Mouse (Mus musculus): Measurements from ENCODE around the gene Hnrnpu. TPM values are rescaled to one million over a fixed set of nuclear protein-coding genes. Genes with fewer than 3 reads are reported as not detected.
"Not testable (repeated sequence)": the region's sequence is repeated elsewhere in the genome, so short reads cannot be mapped to it uniquely, and the experiment has no call there.

Gene Hnrnpu
- polyA plus RNA-seq, 1 experiment from 2014 or later = 372 TPM

DNA sequence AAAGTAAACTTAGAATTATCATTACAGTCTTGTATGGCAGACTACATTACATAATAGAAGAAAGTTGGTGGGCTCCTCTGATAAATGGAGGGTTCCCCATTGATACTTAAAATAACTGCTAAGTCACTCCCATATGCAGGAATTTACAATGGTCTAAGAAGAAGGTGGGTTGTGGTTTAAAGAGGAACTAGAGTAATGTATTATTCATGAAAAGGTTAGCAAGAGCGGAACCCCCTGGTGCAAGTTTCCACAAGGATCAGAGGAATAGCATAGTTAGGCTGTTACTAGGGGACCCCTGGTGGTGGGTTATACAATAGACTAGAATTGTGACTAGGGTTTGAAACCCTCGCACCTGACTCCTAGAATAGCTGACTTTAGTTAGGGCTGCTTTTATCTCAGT lies 23.1 kb upstream of the Hnrnpu start:
- Histone ChIP-seq H3K27me3 (no peaks in the 10 kb centered on the region), H3K9ac (replicated peaks) (no peak overlapping the region), H3K27ac (no peak overlapping the region), H3K36me3 (no peaks in the 10 kb centered on the region), H3K4me3 (replicated peaks) (no peak overlapping the region), H3K4me1 (replicated peaks) (no peaks in the 10 kb centered on the region), H3K9me3 (no peaks in the 10 kb centered on the region), H3K4me2 (replicated peaks) (no peak overlapping the region)
- 43% methylated on average over 2 of the region's 2 CpGs for WGBS
- ATAC-seq = no peak

DNA sequence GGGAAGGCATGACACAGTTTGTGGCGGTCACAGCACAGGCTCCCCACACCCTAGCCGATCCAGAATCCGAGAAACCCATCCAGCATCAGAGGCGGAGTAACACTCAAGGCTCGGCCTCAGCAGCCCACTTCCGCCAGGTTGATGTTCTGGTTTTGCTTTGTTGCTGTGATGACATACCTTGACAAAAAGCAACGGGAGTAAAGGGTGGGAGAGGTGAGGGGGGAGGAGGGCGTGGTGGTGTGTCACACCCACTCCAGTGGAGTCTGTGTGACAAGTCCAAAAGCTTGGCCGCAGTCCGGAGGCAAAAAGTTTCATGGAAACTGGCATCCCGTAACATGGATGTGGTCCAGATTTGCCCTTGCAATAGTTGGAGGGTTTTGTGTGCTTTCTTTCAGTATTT lies 22.7 kb upstream of the Hnrnpu start:
- no peak overlapping the region for H3K4me3 ChIP-seq (replicated peaks)
- no peaks in the 10 kb centered on the region for H3K36me3 ChIP-seq
- H3K27me3 ChIP-seq = no peaks in the 10 kb centered on the region
- H3K27ac ChIP-seq = no peak overlapping the region
- H3K9me3 ChIP-seq = no peaks in the 10 kb centered on the region
- H3K4me1 ChIP-seq (replicated peaks) = no peaks in the 10 kb centered on the region
- WGBS = 85% methylated on average over 11 of the region's 11 CpGs
- no peak for ATAC-seq
- H3K4me2 ChIP-seq (replicated peaks) = no peak overlapping the region
- H3K9ac ChIP-seq (replicated peaks) = no peak overlapping the region

DNA sequence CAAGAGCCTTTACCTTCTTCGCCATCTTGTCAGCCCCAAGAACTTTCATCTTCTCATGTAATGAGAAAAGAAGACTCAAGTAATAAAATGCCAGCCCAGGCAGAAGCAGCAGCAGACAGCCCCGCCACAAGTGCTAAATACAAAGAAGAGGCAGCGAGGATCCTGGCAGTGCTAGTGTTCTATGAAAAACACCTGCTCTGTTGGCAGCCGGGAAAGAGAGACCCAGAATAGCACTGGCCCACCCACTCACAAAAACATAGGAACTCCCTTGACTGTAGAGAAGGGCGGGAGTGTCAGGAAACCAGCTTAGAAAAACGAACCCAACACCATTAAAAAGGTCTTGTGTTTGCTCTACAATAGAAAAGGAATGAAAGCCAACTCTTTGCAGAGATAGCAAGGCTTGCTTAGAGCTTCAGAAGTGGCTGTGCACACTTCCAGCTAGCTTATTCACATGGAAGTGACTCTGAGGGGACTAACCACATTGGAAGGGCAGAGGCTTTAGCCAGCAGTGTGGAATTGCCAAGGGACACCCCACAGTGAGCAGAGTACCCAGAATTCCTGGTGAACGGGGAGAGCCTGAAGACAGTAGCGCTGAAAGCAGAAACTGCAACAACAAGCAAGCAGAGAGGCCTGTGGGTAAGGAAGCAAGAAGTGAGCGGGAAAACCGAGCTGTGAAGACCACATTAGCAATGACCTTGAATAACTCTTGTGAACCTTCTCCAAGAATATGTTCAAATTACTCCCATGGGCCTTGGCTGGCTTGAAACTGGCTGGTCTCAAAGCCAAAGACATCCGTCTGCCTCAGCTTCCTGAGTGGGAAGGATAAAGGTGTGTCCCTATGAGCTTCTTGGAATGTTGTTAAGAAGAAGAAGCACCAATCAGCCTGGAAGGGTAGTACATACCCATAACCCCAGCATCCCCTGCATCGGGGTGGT lies 20.4 kb upstream of the Hnrnpu start:
- Histone ChIP-seq H3K4me2 (replicated peaks) (no peak overlapping the region), H3K9me3 (no peaks in the 10 kb centered on the region), H3K4me3 (replicated peaks) (no peak overlapping the region), H3K4me1 (replicated peaks) (no peaks in the 10 kb centered on the region), H3K9ac (replicated peaks) (no peak overlapping the region), H3K36me3 (no peaks in the 10 kb centered on the region), H3K27ac (no peak overlapping the region), H3K27me3 (no peaks in the 10 kb centered on the region)
- ATAC-seq = no peak
- whole genome bisulfite sequencing = 73% methylated on average over 12 of the region's 12 CpGs

DNA sequence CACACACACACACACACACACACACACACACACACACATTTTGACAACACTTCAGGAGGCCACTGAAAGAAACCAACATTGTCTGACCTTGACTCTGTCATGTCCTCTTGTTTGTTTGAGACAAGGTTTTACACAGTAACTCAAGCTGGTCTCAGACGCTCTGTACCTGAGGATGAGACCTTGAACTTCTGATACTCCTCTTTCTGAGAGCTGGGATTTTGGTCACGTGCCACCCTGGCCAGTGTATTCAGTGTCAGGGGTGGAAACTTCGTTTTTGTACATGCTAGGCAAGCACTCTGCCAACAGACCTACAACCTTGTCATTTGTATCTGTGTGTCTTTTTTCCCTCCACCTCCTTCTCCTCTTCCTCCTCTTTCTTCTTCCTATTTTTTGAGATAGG lies 17.0 kb upstream of the Hnrnpu start:
- ATAC-seq = no peak
- Histone ChIP-seq H3K4me1 (replicated peaks) (no peaks in the 10 kb centered on the region), H3K9ac (replicated peaks) (no peak overlapping the region), H3K4me3 (replicated peaks) (no peak overlapping the region), H3K9me3 (no peaks in the 10 kb centered on the region), H3K27me3 (no peaks in the 10 kb centered on the region), H3K4me2 (replicated peaks) (no peak overlapping the region), H3K36me3 (no peaks in the 10 kb centered on the region), H3K27ac (no peak overlapping the region)
- 68% methylated on average over 3 of the region's 3 CpGs for WGBS

DNA sequence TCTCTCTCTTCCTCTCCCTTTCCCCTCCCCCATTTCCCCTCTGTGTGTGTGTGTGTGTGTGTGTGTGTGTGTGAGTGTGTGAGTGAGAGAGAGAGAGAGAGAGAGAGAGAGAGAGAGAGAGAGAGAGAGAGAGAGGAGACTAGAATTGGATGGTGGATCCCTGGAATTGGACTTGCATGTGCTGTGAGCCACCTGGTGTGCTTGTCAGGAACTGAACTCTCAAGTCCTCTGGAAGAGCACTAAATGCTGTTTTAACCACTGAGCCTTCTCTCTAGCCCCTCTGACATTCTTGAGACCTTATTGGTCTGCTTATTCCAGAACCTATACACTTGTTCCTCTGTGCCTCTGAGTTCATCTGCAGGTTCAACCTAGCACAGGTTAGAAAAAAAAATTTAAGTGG lies 14.0 kb upstream of the Hnrnpu start:
- Histone ChIP-seq H3K9me3 (no peaks in the 10 kb centered on the region), H3K27ac (no peak overlapping the region), H3K4me1 (replicated peaks) (no peaks in the 10 kb centered on the region), H3K9ac (replicated peaks) (no peak overlapping the region), H3K4me2 (replicated peaks) (no peak overlapping the region), H3K4me3 (replicated peaks) (no peak overlapping the region), H3K27me3 (no peaks in the 10 kb centered on the region), H3K36me3 (no peaks in the 10 kb centered on the region)
- no peak for ATAC-seq

DNA sequence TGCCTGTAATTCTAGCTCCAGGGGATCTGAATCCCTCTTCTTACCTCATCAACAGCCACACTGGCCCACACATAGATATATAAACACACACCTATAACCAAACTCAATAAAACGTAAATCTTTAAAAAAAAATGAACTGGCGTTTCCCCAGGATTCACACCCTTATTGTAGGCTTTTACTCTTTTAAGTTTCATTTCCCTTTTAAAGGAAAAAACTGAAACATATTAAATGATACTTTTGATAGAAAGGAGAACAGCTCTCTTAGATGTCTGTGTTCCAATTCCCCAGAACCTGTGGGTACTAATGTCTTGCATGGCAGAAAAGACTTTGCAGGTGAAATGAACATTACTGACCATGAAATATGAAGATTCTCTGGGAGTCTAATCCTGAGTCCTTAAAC lies 13.2 kb upstream of the Hnrnpu start:
- H3K27me3 ChIP-seq = no peaks in the 10 kb centered on the region
- H3K9me3 ChIP-seq = no peaks in the 10 kb centered on the region
- H3K36me3 ChIP-seq = no peaks in the 10 kb centered on the region
- 99% methylated on average over 2 of the region's 2 CpGs for WGBS
- no peak overlapping the region for H3K4me2 ChIP-seq (replicated peaks)
- ATAC-seq = no peak
- no peak overlapping the region for H3K4me3 ChIP-seq (replicated peaks)
- H3K27ac ChIP-seq = no peak overlapping the region
- H3K9ac ChIP-seq (replicated peaks) = no peak overlapping the region
- H3K4me1 ChIP-seq (replicated peaks) = no peaks in the 10 kb centered on the region

DNA sequence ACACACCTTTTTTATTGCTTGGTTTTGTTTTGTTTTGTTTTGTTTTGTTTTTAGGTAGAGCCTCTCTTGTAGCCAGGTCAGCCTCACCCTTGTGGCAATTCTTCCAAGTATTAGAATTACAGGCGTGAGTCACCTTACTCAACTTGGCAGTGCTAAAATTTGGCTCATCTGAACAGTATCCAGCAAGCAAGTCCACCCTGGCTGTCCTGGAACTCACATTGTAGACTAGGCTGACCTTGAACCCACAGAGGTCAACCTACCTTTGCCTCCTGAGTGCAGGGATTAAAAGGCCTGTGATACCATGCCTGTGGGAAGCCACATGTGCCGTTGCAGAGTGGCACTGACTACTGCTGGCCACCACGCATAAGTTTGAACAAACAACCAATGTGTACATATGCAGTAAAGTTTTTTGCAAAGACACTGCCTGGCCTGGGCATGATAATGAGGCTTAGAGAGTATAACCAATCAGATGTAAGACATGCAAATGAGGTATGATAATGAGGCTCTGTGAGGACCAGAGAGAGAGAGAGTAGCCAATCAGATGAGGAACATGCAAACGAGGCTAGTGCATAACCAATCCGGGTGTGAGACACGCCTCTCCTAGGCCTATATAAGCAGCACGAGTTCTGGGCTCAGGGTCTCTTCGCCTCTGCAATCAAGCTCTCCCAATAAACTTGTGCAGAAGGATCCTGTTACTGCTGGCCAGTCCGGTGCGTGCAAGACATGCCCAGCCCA lies 6.6 kb upstream of the Hnrnpu start:
- H3K9ac ChIP-seq (replicated peaks); H3K4me1 ChIP-seq (replicated peaks); H3K27me3 ChIP-seq; H3K4me3 ChIP-seq (replicated peaks); H3K9me3 ChIP-seq; ATAC-seq; H3K4me2 ChIP-seq (replicated peaks); H3K27ac ChIP-seq; H3K36me3 ChIP-seq: not testable (repeated sequence)
- 93% methylated on average over 10 of the region's 10 CpGs for WGBS

DNA sequence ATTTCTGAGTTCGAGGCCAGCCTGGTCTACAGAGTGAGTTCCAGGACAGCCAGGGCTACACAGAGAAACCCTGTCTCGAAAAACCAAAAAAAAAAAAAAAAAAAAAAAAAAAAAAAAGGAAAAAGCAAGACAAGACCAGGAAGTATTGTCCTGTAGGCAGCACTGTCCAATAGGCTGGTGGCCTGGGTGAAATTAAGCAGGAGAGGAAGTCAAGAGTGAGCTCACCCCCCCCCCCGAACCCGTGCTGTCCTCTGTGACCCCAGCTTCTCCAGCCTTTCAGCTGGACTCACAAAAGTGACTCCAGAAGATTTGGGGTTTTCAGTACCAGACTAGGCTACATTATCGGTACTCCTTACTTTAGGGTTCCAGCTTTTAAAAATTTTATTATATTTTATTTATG lies 5.0 kb upstream of the Hnrnpu start:
- Histone ChIP-seq H3K4me2 (replicated peaks) (no peak overlapping the region), H3K9ac (replicated peaks) (no peak overlapping the region), H3K4me1 (replicated peaks) (peaks cover 6% of the 10 kb centered on the region; the same call in 1 of the 2 replicates), H3K4me3 (replicated peaks) (no peak overlapping the region), H3K36me3 (no peaks in the 10 kb centered on the region), H3K27me3 (no peaks in the 10 kb centered on the region), H3K9me3 (no peaks in the 10 kb centered on the region), H3K27ac (no peak overlapping the region)
- no peak for ATAC-seq
- 75% methylated on average over 5 of the region's 5 CpGs for WGBS

DNA sequence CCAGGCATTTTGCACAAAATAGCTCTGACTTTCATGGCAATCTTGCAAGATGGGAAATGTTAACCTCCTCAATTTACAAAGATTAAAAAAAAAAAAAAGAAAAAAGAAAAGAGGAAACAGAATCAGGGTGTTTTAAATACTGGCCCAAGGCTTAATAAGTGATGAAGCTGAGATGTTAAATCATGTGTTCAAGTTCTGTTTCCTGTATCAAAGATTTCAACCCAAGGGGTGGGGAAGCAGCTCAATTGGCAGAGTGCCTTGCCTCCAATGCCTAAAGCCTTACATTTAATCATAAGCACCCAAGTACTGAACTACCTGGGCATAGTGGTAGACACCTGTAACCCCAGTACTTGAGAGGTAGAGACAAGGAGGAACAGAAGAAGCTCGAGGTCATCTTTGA lies 4.5 kb upstream of the Hnrnpu start:
- Histone ChIP-seq H3K9ac (replicated peaks) (no peak overlapping the region), H3K36me3 (no peaks in the 10 kb centered on the region), H3K4me1 (replicated peaks) (peaks cover 6% of the 10 kb centered on the region; the same call in 1 of the 2 replicates), H3K27me3 (no peaks in the 10 kb centered on the region), H3K4me3 (replicated peaks) (no peak overlapping the region), H3K27ac (no peak overlapping the region), H3K4me2 (replicated peaks) (no peak overlapping the region), H3K9me3 (no peaks in the 10 kb centered on the region)
- 79% methylated on average over 1 of the region's 1 CpGs for WGBS
- no peak for ATAC-seq

DNA sequence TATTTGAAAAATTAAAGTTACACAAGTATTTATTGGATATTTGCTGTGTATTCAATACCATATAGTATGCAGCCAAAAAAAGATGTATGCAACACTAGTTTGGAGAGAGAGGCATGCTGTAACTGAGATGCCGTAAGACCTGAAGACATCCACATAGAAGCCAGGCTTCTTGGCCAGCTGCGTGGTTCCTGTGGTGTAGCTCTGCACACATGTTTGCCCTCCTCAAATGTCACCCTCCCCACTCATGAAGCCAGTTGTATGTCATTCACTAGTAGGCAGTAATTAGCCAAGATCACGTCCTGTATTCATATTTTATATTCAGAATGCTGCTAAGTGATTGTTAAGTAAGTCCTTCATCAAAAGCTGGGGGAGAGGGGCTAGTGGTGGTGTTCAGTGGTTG lies 3.8 kb upstream of the Hnrnpu start:
- 84% methylated on average over 3 of the region's 3 CpGs for WGBS
- Histone ChIP-seq H3K9ac (replicated peaks) (no peak overlapping the region), H3K27me3 (no peaks in the 10 kb centered on the region), H3K4me3 (replicated peaks) (no peak overlapping the region), H3K4me2 (replicated peaks) (no peak overlapping the region), H3K36me3 (no peaks in the 10 kb centered on the region), H3K27ac (no peak overlapping the region), H3K4me1 (replicated peaks) (peaks cover 6% of the 10 kb centered on the region; the same call in 1 of the 2 replicates), H3K9me3 (no peaks in the 10 kb centered on the region)
- ATAC-seq = no peak

DNA sequence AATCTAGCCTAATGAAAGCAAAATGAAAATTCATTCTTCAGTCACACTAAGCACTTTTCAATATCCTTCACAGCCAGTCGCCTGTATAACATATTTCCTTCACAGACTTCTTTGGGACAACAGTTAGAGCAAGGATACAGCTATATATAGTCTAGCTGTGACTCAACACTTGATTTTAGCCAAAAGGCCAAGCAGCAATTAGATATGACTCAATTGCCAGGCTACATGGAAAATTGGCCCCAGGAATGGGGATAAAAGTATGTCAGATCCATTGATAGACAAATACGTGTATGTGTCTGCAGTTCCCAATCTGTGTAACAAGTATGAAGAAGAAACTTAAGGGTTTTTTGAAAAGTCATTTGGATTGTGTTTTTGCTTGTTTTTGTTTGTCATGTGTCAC lies 2.6 kb upstream of the Hnrnpu start:
- ATAC-seq = no peak
- no peaks in the 10 kb centered on the region for H3K9me3 ChIP-seq
- H3K27ac ChIP-seq = no peak overlapping the region
- peaks cover under 1% of the 10 kb centered on the region; the same call in 1 of the 2 replicates for H3K36me3 ChIP-seq
- H3K27me3 ChIP-seq = no peaks in the 10 kb centered on the region
- 89% methylated on average over 2 of the region's 2 CpGs for WGBS
- H3K4me2 ChIP-seq (replicated peaks) = no peak overlapping the region
- H3K4me3 ChIP-seq (replicated peaks) = no peak overlapping the region
- H3K4me1 ChIP-seq (replicated peaks) = peaks cover 7% of the 10 kb centered on the region
- H3K9ac ChIP-seq (replicated peaks) = no peak overlapping the region

DNA sequence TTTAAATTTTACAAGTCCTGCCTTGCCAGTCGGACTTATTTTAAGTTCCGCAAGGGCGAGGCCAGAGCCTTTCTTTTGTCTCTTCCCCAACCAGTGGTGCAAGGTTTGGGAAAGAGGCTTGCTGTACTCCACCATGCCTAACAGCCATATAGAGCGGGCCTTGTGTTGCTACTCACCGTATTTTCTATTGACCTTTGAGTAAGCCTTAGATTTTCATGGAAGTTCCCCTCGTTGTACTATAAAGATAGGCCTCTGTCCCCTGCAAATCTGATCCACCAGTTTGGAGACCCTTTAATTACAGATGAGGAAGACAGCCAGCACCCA lies 683 bp upstream of the Hnrnpu start:
- ATAC-seq = no peak
- H3K9ac ChIP-seq (replicated peaks) = peak overlapping the region; percentile 100
- WGBS = 6% methylated on average over 6 of the region's 6 CpGs
- no peaks in the 10 kb centered on the region for H3K9me3 ChIP-seq
- peaks cover 25% of the 10 kb centered on the region for H3K4me1 ChIP-seq (replicated peaks)
- no peaks in the 10 kb centered on the region for H3K27me3 ChIP-seq
- H3K4me3 ChIP-seq (replicated peaks) = peak overlapping the region; percentile 100
- H3K27ac ChIP-seq = peak overlapping the region; percentile 99
- H3K4me2 ChIP-seq (replicated peaks) = peak overlapping the region; percentile 70
- peaks cover 12% of the 10 kb centered on the region for H3K36me3 ChIP-seq
